Mouse (Mus musculus): ENCODE measurements around the gene Il1rapl2.
"Not testable (repeated sequence)": the region's sequence is repeated elsewhere in the genome, so short reads cannot be mapped to it uniquely, and the experiment has no call there.

Gene Il1rapl2

GRCm38 (mm10) chrX:138209480-138209879 is 639.1 kb downstream of the Il1rapl2 start, which contains the start of gene Tex13a:
Gene Tex13a, minus strand, starts transcription at chrX:138209580.
- DNase-seq (ENCODE audit: low spot score), result no peak

- DNase-seq (ENCODE audit: low spot score), result no peak
Observed at GRCm38 (mm10) chrX:138234626-138235025, 664.2 kb downstream of the Il1rapl2 start.

GRCm38 (mm10) chrX:138348736-138349135 is 778.3 kb downstream of the Il1rapl2 start:
- DNase-seq (ENCODE audit: low spot score), result not testable (repeated sequence)

GRCm38 (mm10) chrX:138433794-138434193 is 863.4 kb downstream of the Il1rapl2 start:
- no peak for DNase-seq (ENCODE audit: low spot score)

GRCm38 (mm10) chrX:138437939-138438338 is 867.5 kb downstream of the Il1rapl2 start:
- DNase-seq (ENCODE audit: low spot score), result no peak

GRCm38 (mm10) chrX:138449856-138450255 is 879.4 kb downstream of the Il1rapl2 start:
- DNase-seq (ENCODE audit: low spot score), result no peak

- no peak for DNase-seq (ENCODE audit: low spot score)
Observed at GRCm38 (mm10) chrX:138478488-138478887, 908.1 kb downstream of the Il1rapl2 start.

- no peak for DNase-seq (ENCODE audit: low spot score)
Observed at GRCm38 (mm10) chrX:138500510-138500909, 930.1 kb downstream of the Il1rapl2 start.

GRCm38 (mm10) chrX:138505049-138505448 is 934.6 kb downstream of the Il1rapl2 start:
- no peak for DNase-seq (ENCODE audit: low spot score)

GRCm38 (mm10) chrX:138620106-138620505 is 1049.7 kb downstream of the Il1rapl2 start:
- no peak for DNase-seq (ENCODE audit: low spot score)

- no peak for DNase-seq (ENCODE audit: low spot score)
Observed at GRCm38 (mm10) chrX:138625311-138625710, 1054.9 kb downstream of the Il1rapl2 start.

GRCm38 (mm10) chrX:138722372-138722771 is 1152.0 kb downstream of the Il1rapl2 start:
- DNase-seq (ENCODE audit: low spot score), result no peak

GRCm38 (mm10) chrX:138800958-138801357 is 1230.5 kb downstream of the Il1rapl2 start:
- DNase-seq (ENCODE audit: low spot score), result no peak

- no peak for DNase-seq (ENCODE audit: low spot score)
Observed at GRCm38 (mm10) chrX:138831876-138832275, 1261.5 kb downstream of the Il1rapl2 start.

- DNase-seq (ENCODE audit: low spot score), result no peak
Observed at GRCm38 (mm10) chrX:138833894-138834293, 1263.5 kb downstream of the Il1rapl2 start.

- no peak for DNase-seq (ENCODE audit: low spot score)
Observed at GRCm38 (mm10) chrX:138838381-138838780, 1268.0 kb downstream of the Il1rapl2 start.

Measured in urinary bladder, postnatal 10 days (tissue).